Mouse (Mus musculus) lung, embryonic 14.5 days (tissue): Measurements from ENCODE around the gene Notch1. TPM values are rescaled to one million over a fixed set of nuclear protein-coding genes. Genes with fewer than 3 reads are reported as not detected.

Source experiments
- ATAC-seq: fragments of 200-750 bp; cut with Nextera tagmentation; 2 replicates; pipeline ENCODE4 v1.8.0; 2017; ENCODE audit warnings: mild to moderate bottlenecking, moderate TSS enrichment, moderate library complexity; ENCODE audit not compliant: insufficient read depth
- DNase-seq: peaks from one replicate; pipeline ENCODE4 v3.0.0-alpha.2; 2015
- H3K27ac ChIP-seq: fragments of 300-500 bp; sonication (generic); 2 replicates; pipeline ENCODE4 v1.5.1; 2014; ENCODE audit warnings: low read depth, mild to moderate bottlenecking, moderate library complexity
- H3K27me3 ChIP-seq: fragments of 300-500 bp; sonication (generic); 2 replicates; pipeline ENCODE4 v1.6.1; 2014; ENCODE audit warnings: low read length, control low read depth; ENCODE audit not compliant: insufficient read depth
- H3K36me3 ChIP-seq: fragments of 300-500 bp; sonication (generic); 2 replicates; pipeline ENCODE4 v1.6.1; 2014; ENCODE audit warnings: control low read depth; ENCODE audit not compliant: insufficient read depth
- H3K4me1 ChIP-seq: fragments of 300-500 bp; sonication (generic); 2 replicates; pipeline ENCODE4 v1.6.1; 2014; ENCODE audit warnings: antibody characterized with exemption, control low read depth; ENCODE audit not compliant: insufficient read depth
- H3K4me2 ChIP-seq: fragments of 300-500 bp; sonication (generic); 2 replicates; pipeline ENCODE4 v1.6.1; 2014; ENCODE audit warnings: mild to moderate bottlenecking
- H3K4me3 ChIP-seq: fragments of 300-500 bp; sonication (generic); 2 replicates; pipeline ENCODE4 v1.5.1; 2014; ENCODE audit warnings: low read depth, low read length
- H3K9ac ChIP-seq: fragments of 300-500 bp; sonication (generic); 2 replicates; pipeline ENCODE4 v1.6.1; 2014
- H3K9me3 ChIP-seq: fragments of 300-500 bp; sonication (generic); 2 replicates; pipeline ENCODE4 v1.6.1; 2016; ENCODE audit warnings: low read depth, low read length, control low read depth
- CTCF ChIP-seq: IDR thresholded peaks from 2 replicates; pipeline ENCODE4 v1.5.1; 2016; ENCODE audit warnings: antibody characterized with exemption, low read depth
- WGBS: fragments of 180-500 bp; shearing (Covaris S2); extraction: QIAGEN DNeasy Blood & Tissue Kit; methylation state at CpG from one replicate; pipeline ENCODE4 v1.1.7; 2014; 5-methylcytosine and 5-hydroxymethylcytosine counted together
- polyA plus RNA-seq: library from polyadenylated mRNA; unstranded; fragments of >200 nt; fragmentation: Nextera tagmentation; extraction: Ambion mirVana; gene quantifications from 2 replicates; pipeline ENCODE4 v1.2.1, GENCODE M21; 2014

The Notch1 gene
- polyA plus RNA-seq, 1 experiment from 2014 or later = 44.0 TPM

GRCm38 (mm10) chr2:26519753-26520152 is 3.3 kb upstream of the Notch1 start:
- 82% methylated on average over 6 of the region's 6 CpGs for WGBS
- H3K27me3 ChIP-seq = no peaks in the 10 kb centered on the region
- DNase-seq (no peak), ATAC-seq (no peak)
- H3K27ac ChIP-seq = no peak overlapping the region
- H3K4me2 ChIP-seq = no peak overlapping the region
- no peaks in the 10 kb centered on the region for H3K9me3 ChIP-seq
- H3K4me3 ChIP-seq = no peak overlapping the region
- H3K4me1 ChIP-seq = peaks cover 18% of the 10 kb centered on the region
- no peak overlapping the region for H3K9ac ChIP-seq
- H3K36me3 ChIP-seq = no peaks in the 10 kb centered on the region
- no peak for TF ChIP-seq CTCF

GRCm38 (mm10) chr2:26516987-26517386 is 524 bp upstream of the Notch1 start:
- peak overlapping the region; percentile 27; the same call in 1 of the 2 replicates for H3K4me2 ChIP-seq
- no peak for DNase-seq
- WGBS = 78% methylated on average over 5 of the region's 5 CpGs
- H3K36me3 ChIP-seq = no peaks in the 10 kb centered on the region
- no peak for ATAC-seq
- no peak for TF ChIP-seq CTCF
- peaks cover 15% of the 10 kb centered on the region for H3K4me1 ChIP-seq
- H3K4me3 ChIP-seq = no peak overlapping the region
- H3K27me3 ChIP-seq = no peaks in the 10 kb centered on the region
- no peak overlapping the region for H3K27ac ChIP-seq
- no peak overlapping the region; the same call in 1 of the 2 replicates for H3K9ac ChIP-seq
- no peaks in the 10 kb centered on the region for H3K9me3 ChIP-seq

- Histone ChIP-seq H3K27me3 (no peaks in the 10 kb centered on the region), H3K4me3 (no peak overlapping the region), H3K4me2 (no peak overlapping the region), H3K9me3 (no peaks in the 10 kb centered on the region), H3K4me1 (peaks cover 15% of the 10 kb centered on the region), H3K27ac (peak overlapping the region; percentile 80), H3K36me3 (no peaks in the 10 kb centered on the region), H3K9ac (no peak overlapping the region)
- DNase-seq (no peak), ATAC-seq (no peak)
- TF ChIP-seq CTCF = no peak
- WGBS = 68% methylated on average over 2 of the region's 2 CpGs
Measured at GRCm38 (mm10) chr2:26515335-26515734, 1.1 kb downstream of the Notch1 start.

- no peak overlapping the region for H3K4me2 ChIP-seq
- WGBS = 55% methylated on average over 4 of the region's 4 CpGs
- DNase-seq = no peak
- no peak for ATAC-seq
- no peaks in the 10 kb centered on the region for H3K27me3 ChIP-seq
- H3K4me1 ChIP-seq = peaks cover 22% of the 10 kb centered on the region
- H3K9me3 ChIP-seq = no peaks in the 10 kb centered on the region
- H3K27ac ChIP-seq = no peak overlapping the region
- no peaks in the 10 kb centered on the region for H3K36me3 ChIP-seq
- H3K4me3 ChIP-seq = no peak overlapping the region
- no peak overlapping the region for H3K9ac ChIP-seq
- TF ChIP-seq CTCF = no peak
Measured at GRCm38 (mm10) chr2:26513105-26513745, 3.2 kb downstream of the Notch1 start.

- H3K9ac ChIP-seq = no peak overlapping the region; the same call in 1 of the 2 replicates
- no peak for TF ChIP-seq CTCF
- peaks cover 35% of the 10 kb centered on the region for H3K4me1 ChIP-seq
- no peaks in the 10 kb centered on the region for H3K36me3 ChIP-seq
- WGBS = 71% methylated on average over 5 of the region's 5 CpGs
- DNase-seq = no peak
- H3K27me3 ChIP-seq = no peaks in the 10 kb centered on the region
- peak overlapping the region; percentile 96 for H3K27ac ChIP-seq
- H3K9me3 ChIP-seq = no peaks in the 10 kb centered on the region
- H3K4me3 ChIP-seq = no peak overlapping the region
- peak overlapping the region; percentile 43 for H3K4me2 ChIP-seq
- ATAC-seq = no peak
Measured at GRCm38 (mm10) chr2:26508661-26509060, 7.8 kb downstream of the Notch1 start.

- no peak for TF ChIP-seq CTCF
- Histone ChIP-seq H3K27ac (peak overlapping the region; percentile 96), H3K4me3 (peak overlapping the region; percentile 3; the same call in 1 of the 2 replicates), H3K36me3 (no peaks in the 10 kb centered on the region), H3K27me3 (no peaks in the 10 kb centered on the region), H3K9ac (peak overlapping the region; percentile 37), H3K4me2 (peak overlapping the region; percentile 43), H3K4me1 (peaks cover 35% of the 10 kb centered on the region), H3K9me3 (no peaks in the 10 kb centered on the region)
- DNase-seq = peak; percentile 76
- 9% methylated on average over 6 of the region's 6 CpGs for WGBS
- ATAC-seq = peak; percentile 32; the same call in 1 of the 2 replicates
Measured at GRCm38 (mm10) chr2:26507961-26508391, 8.5 kb downstream of the Notch1 start.

- ATAC-seq (peak; percentile 42), DNase-seq (peak; percentile 90)
- H3K9ac ChIP-seq = peak overlapping the region; percentile 37
- no peaks in the 10 kb centered on the region for H3K27me3 ChIP-seq
- H3K4me1 ChIP-seq = peaks cover 35% of the 10 kb centered on the region
- no peaks in the 10 kb centered on the region for H3K9me3 ChIP-seq
- H3K27ac ChIP-seq = peak overlapping the region; percentile 96
- H3K36me3 ChIP-seq = no peaks in the 10 kb centered on the region
- no peak for TF ChIP-seq CTCF
- H3K4me2 ChIP-seq = peak overlapping the region; percentile 43
- 5% methylated on average over 7 of the region's 7 CpGs for WGBS
- peak overlapping the region; percentile 3; the same call in 1 of the 2 replicates for H3K4me3 ChIP-seq
Measured at GRCm38 (mm10) chr2:26507481-26507886, 9.0 kb downstream of the Notch1 start.
